36 mouse cellular contexts compared by ENCODE assay signal in the genomic region with DNA sequence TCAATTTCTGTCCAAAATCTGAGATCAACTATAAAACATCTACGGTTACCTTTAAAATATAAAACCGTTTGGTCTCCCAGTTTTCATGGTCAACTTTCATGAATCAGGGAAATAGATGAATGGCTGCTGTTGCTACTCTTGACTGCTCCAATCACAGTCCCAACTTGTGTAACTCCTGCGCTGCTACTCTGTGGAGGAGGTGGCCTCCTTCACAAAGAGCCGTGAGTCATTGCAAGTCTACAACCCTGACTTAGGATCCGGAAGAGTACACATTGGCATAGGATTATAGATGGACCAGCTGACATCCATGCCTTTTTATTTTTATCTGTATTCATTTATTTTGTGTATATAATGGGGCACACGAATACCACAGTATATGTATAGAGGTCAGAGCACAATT. TPM values are rescaled to one million over a fixed set of nuclear protein-coding genes. Genes with fewer than 3 reads are reported as not detected.
"Had no signal": no experiment of that assay in that cellular context is flagged by ENCODE, and none has a peak within 500 bp of the region (broad histone marks: within the 10 kb centered on the region; RNA-seq: fewer than 3 reads in every experiment).

No protein-coding gene starts in this region.

- ATAC-seq: hindbrain, embryonic 16.5 days; hindbrain, postnatal 0 days; inflammation-experienced regulatory T-cells, adult 6 months; intestine, embryonic 15.5 days; intestine, embryonic 16.5 days; intestine, postnatal 0 days had no signal

- H3K4me3 ChIP-seq: heart, embryonic 10.5 days; heart, embryonic 12.5 days; heart, embryonic 13.5 days; heart, embryonic 15.5 days; hindbrain, embryonic 10.5 days; hindbrain, embryonic 12.5 days; hindbrain, embryonic 13.5 days; hindbrain, embryonic 15.5 days; intestine, embryonic 15.5 days; kidney, embryonic 15.5 days; layer of hippocampus, adult 2 months; left cerebral cortex, adult 2 months had no signal

- H3K4me2 ChIP-seq: heart, embryonic 11.5 days; heart, embryonic 12.5 days; heart, embryonic 13.5 days; heart, embryonic 15.5 days; hindbrain, embryonic 12.5 days; hindbrain, embryonic 13.5 days; hindbrain, embryonic 14.5 days; hindbrain, embryonic 15.5 days; intestine, embryonic 15.5 days; kidney, embryonic 15.5 days had no signal

- H3K36me3 ChIP-seq: heart, embryonic 10.5 days; heart, embryonic 12.5 days; heart, embryonic 13.5 days; heart, embryonic 15.5 days; hindbrain, embryonic 10.5 days; hindbrain, embryonic 12.5 days; hindbrain, embryonic 13.5 days; hindbrain, embryonic 15.5 days; intestine, embryonic 15.5 days; kidney, embryonic 15.5 days had no signal

- H3K4me1 ChIP-seq: heart, embryonic 10.5 days; heart, embryonic 12.5 days; heart, embryonic 13.5 days; heart, embryonic 15.5 days; hindbrain, embryonic 10.5 days; hindbrain, embryonic 12.5 days; hindbrain, embryonic 13.5 days; hindbrain, embryonic 15.5 days had no signal

- H3K27me3 ChIP-seq: heart, embryonic 12.5 days; heart, embryonic 13.5 days; heart, embryonic 15.5 days; hindbrain, embryonic 12.5 days; hindbrain, embryonic 13.5 days; hindbrain, embryonic 15.5 days; intestine, embryonic 15.5 days; kidney, embryonic 15.5 days had no signal

- H3K9me3 ChIP-seq: heart, embryonic 10.5 days; heart, embryonic 13.5 days; intestine, embryonic 15.5 days; kidney, embryonic 15.5 days had no signal

- H3K9ac ChIP-seq: heart, embryonic 12.5 days; heart, embryonic 13.5 days; heart, embryonic 15.5 days; hindbrain, embryonic 12.5 days; hindbrain, embryonic 13.5 days; hindbrain, embryonic 14.5 days; hindbrain, embryonic 15.5 days; intestine, embryonic 15.5 days; kidney, embryonic 15.5 days had no signal

- H3K27ac ChIP-seq: heart, embryonic 10.5 days; heart, embryonic 13.5 days; heart, embryonic 15.5 days; hindbrain, embryonic 10.5 days; hindbrain, embryonic 12.5 days; hindbrain, embryonic 13.5 days; hindbrain, embryonic 14.5 days; hindbrain, embryonic 15.5 days; hindbrain, postnatal 0 days; intestine, embryonic 15.5 days; kidney, embryonic 15.5 days; kidney, postnatal 0 days; layer of hippocampus, adult 2 months had no signal

- DNase-seq: heart, postnatal 10 days; heart, postnatal 14 days; heart, postnatal 36 days; heart, postnatal 4 days; kidney, adult 11 months; kidney, adult 18-20 months; kidney, adult 2 months; kidney, adult 8-10 months; kidney, adult 9 months; kidney, postnatal 10 days; kidney, postnatal 14 days; kidney, postnatal 25 days; kidney, postnatal 36 days; kidney, postnatal 4 days; layer of hippocampus, adult 9-11 months; layer of hippocampus, postnatal 36 days had no signal

RNA-seq across cellular contexts. Expression of a gene that starts 50.2 kb away (rescaled TPM):
- total RNA-seq: layer of hippocampus, adult 2 months had no signal
- polyA plus RNA-seq: hindbrain, embryonic 14.5 days had no signal
